ENCODE assay signal across 28 mouse cellular contexts in the genomic region with DNA sequence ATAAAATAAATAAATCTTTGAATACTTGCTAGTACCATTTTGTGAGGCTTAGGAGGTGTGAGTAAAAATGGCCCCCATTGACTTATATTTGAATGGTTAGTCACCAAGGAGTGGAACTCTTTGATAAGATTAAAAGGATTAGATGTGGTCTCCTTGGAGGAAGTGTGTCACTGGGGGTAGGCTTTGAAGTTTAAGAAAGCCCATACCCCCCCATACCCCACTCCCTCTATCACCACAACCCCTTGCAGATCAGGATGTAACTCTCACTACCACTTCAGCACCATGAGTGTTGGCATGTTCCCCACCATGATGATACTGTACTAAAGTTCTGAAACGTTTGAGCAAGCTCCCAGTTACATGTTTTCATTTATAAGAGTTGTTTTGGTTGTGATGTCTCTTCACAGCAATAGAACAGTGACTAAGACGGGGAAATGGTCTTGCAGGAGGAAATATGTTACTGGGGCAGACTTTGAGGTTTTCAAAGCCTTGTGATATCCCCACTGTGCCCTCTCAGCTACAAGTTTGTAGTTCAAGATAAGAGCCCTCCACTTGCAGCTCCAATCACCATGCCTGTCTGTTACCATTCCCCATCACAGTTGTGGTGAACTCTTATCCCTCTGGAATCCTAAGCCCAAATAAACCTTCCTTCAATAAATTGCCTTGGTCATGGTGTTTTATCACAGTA. TPM values are rescaled to one million over a fixed set of nuclear protein-coding genes. Genes with fewer than 3 reads are reported as not detected.
A peak's percentile ranks its signal among the peaks of the same experiment; 100 is the strongest.
DNase-seq lines count a peak whose midpoint lies in the region; ATAC-seq and TF ChIP-seq lines count a peak whose summit lies in the region.
"Had no signal": no experiment of that assay in that cellular context is flagged by ENCODE, and none has a peak within 500 bp of the region (broad histone marks: within the 10 kb centered on the region; RNA-seq: fewer than 3 reads in every experiment).

No protein-coding gene starts in this region.

- no peak for TF ChIP-seq CTCF in lung, postnatal 0 days (IDR thresholded peaks at IDR 0.05)

- no peaks in the 10 kb centered on the region for H3K27me3 ChIP-seq in lung, postnatal 0 days (replicated peaks; ENCODE audit: insufficient read depth, low read length)
- H3K27me3 ChIP-seq: heart, embryonic 15.5 days; hindbrain, embryonic 13.5 days; Patski had no signal

- H3K4me3 ChIP-seq in lung, postnatal 0 days (ENCODE audit: low read depth, low read length): no peak overlapping the region
- H3K4me3 ChIP-seq: embryonic facial prominence, embryonic 10.5 days; forebrain, embryonic 10.5 days; heart, adult 2 months; heart, embryonic 15.5 days; hindbrain, embryonic 13.5 days had no signal

- ATAC-seq in megakaryocyte, adult 5-6 weeks (ENCODE audit: poor library complexity, severe bottlenecking): 0 out of 2 replicates have a peak, but pooled peaks have one; percentile 30
- ATAC-seq in lung, postnatal 0 days: no peak
- ATAC-seq: forebrain, embryonic 16.5 days; hindbrain, postnatal 0 days; Patski had no signal

- no peak overlapping the region for H3K9ac ChIP-seq in lung, postnatal 0 days (replicated peaks; ENCODE audit: low read depth)
- H3K9ac ChIP-seq: heart, embryonic 15.5 days; hindbrain, embryonic 13.5 days had no signal

- H3K4me2 ChIP-seq in lung, postnatal 0 days (replicated peaks; ENCODE audit: low read depth, low read length): no peak overlapping the region
- H3K4me2 ChIP-seq: heart, embryonic 11.5 days; heart, embryonic 15.5 days; hindbrain, embryonic 13.5 days had no signal

- no peak for TF ChIP-seq EP300 in lung, postnatal 0 days (IDR thresholded peaks at IDR 0.05)

- H3K36me3 ChIP-seq in lung, postnatal 0 days (ENCODE audit: insufficient read depth, low read length): no peaks in the 10 kb centered on the region
- H3K36me3 ChIP-seq: embryonic facial prominence, embryonic 10.5 days; forebrain, embryonic 10.5 days; heart, embryonic 15.5 days; hindbrain, embryonic 13.5 days had no signal

- H3K4me1 ChIP-seq in lung, postnatal 0 days (ENCODE audit: insufficient read depth, low read depth, low read length): no peaks in the 10 kb centered on the region
- H3K4me1 ChIP-seq: embryonic facial prominence, embryonic 10.5 days; forebrain, embryonic 10.5 days; heart, embryonic 15.5 days; hindbrain, embryonic 13.5 days had no signal

- no peak overlapping the region for H3K27ac ChIP-seq in lung, postnatal 0 days (ENCODE audit: low read length)
- H3K27ac ChIP-seq: embryonic facial prominence, embryonic 10.5 days; forebrain, embryonic 10.5 days; heart, adult 2 months; heart, embryonic 15.5 days; hindbrain, embryonic 13.5 days; hindbrain, postnatal 0 days had no signal

- DNase-seq in 416B (ENCODE audit: low read depth) (peak; percentile 98), MEL-GATA-1-ER (ENCODE audit: extremely low read depth, low read depth) (peak; percentile 59)
- peak; percentile 23 for DNase-seq in CD4-positive helper T cell, adult 2 months (ENCODE audit: low read depth, low spot score)
- DNase-seq in gastrocnemius, adult 18-20 months (ENCODE audit: low spot score): no peak
- no peak for DNase-seq in B cell, adult 2 months
- no peak for DNase-seq in urinary bladder, postnatal 10 days (ENCODE audit: low spot score)
- no peak for DNase-seq in lung, postnatal 0 days (ENCODE audit: low spot score)
- DNase-seq: adrenal gland, adult 2 months; adrenal gland, postnatal 36 days; cerebellum, adult 9-11 months; cerebellum, postnatal 36 days; gastrocnemius, postnatal 14 days; heart, adult 2 months; heart, postnatal 14 days had no signal

- 32% methylated on average over 2 of the region's 2 CpGs for WGBS in lung, postnatal 0 days

- no peaks in the 10 kb centered on the region for H3K9me3 ChIP-seq in lung, postnatal 0 days (ENCODE audit: low read length)
- H3K9me3 ChIP-seq: embryonic facial prominence, embryonic 10.5 days; forebrain, embryonic 10.5 days; heart, embryonic 15.5 days; hindbrain, embryonic 13.5 days had no signal

RNA-seq across cellular contexts. Expression of gene Nrip3, which starts 13.0 kb away (rescaled TPM):
- total RNA-seq in megakaryocyte, adult 5-6 weeks (2015): 0.04 TPM in 1 of 2 replicates, not detected in the other
- total RNA-seq in megakaryocyte, adult 5-6 weeks (2017): not detected in 2 replicates
- total RNA-seq in gastrocnemius, adult 18-20 months (2021): under 1 TPM; 0.09 to 0.31 TPM
- polyA plus RNA-seq in lung, postnatal 0 days (2015; fragmentation: Nextera tagmentation; extraction: Ambion mirVana): 0.57 and 0.58 TPM in 2 replicates
- total RNA-seq: hematopoietic stem cell, adult 5-6 weeks had no signal
- polyA plus RNA-seq: C2C12 had no signal

RNA-seq across cellular contexts. Expression of gene Tmem9b, which starts 16.2 kb away (rescaled TPM):
- 84.3 and 92.5 TPM in 2 replicates for total RNA-seq in megakaryocyte, adult 5-6 weeks (2015)
- total RNA-seq in megakaryocyte, adult 5-6 weeks (2017): 43.8 and 48.8 TPM in 2 replicates
- total RNA-seq in gastrocnemius, adult 18-20 months (2021): 10 to 100 TPM; 28.8 to 29.0 TPM
- 109 and 117 TPM in 2 replicates for polyA plus RNA-seq in lung, postnatal 0 days (2015; fragmentation: Nextera tagmentation; extraction: Ambion mirVana)

RNA-seq across cellular contexts. Expression of gene Ascl3, which starts 37.3 kb away (rescaled TPM):
- total RNA-seq in megakaryocyte, adult 5-6 weeks (2015): not detected in 2 replicates
- total RNA-seq in megakaryocyte, adult 5-6 weeks (2017): 0.95 TPM in 1 of 2 replicates, not detected in the other
- total RNA-seq in gastrocnemius, adult 18-20 months (2021): not detected
- 0.64 and 0.89 TPM in 2 replicates for polyA plus RNA-seq in lung, postnatal 0 days (2015; fragmentation: Nextera tagmentation; extraction: Ambion mirVana)
- total RNA-seq: adrenal gland, adult 2 months; adrenal gland, postnatal 36 days; ES-E14; gastrocnemius, postnatal 14 days; heart, adult 2 months; heart, postnatal 14 days; hematopoietic stem cell, adult 5-6 weeks; hindbrain, postnatal 0 days had no signal
- polyA plus RNA-seq: embryonic facial prominence, embryonic 10.5 days; embryonic facial prominence, embryonic 14.5 days; forebrain, embryonic 10.5 days; forebrain, embryonic 16.5 days; heart, adult 2 months; heart, embryonic 11.5 days; heart, embryonic 15.5 days; intestine, embryonic 14.5 days had no signal

RNA-seq across cellular contexts. Expression of gene BC051019, which starts 45.2 kb away (rescaled TPM):
- total RNA-seq in megakaryocyte, adult 5-6 weeks (2015): not detected in 2 replicates
- not detected in 2 replicates for total RNA-seq in megakaryocyte, adult 5-6 weeks (2017)
- total RNA-seq in gastrocnemius, adult 18-20 months (2021): not detected
- polyA plus RNA-seq in lung, postnatal 0 days (2015; fragmentation: Nextera tagmentation; extraction: Ambion mirVana): 22.7 and 24.3 TPM in 2 replicates
- total RNA-seq: adrenal gland, adult 2 months; adrenal gland, postnatal 36 days; gastrocnemius, postnatal 14 days; heart, adult 2 months; hematopoietic stem cell, adult 5-6 weeks had no signal
- polyA plus RNA-seq: adrenal gland, adult 2 months; heart, embryonic 11.5 days; intestine, embryonic 14.5 days had no signal

Comparison
In these comparisons a context has a peak if more than half of its experiments do, and no peak if none do; other contexts are left out.
1. DNase-seq: peak in 416B (single experiment), CD4-positive helper T cell, adult 2 months (single experiment) and MEL-GATA-1-ER (single experiment); none in gastrocnemius, adult 18-20 months (single experiment), B cell, adult 2 months (0 of 2), urinary bladder, postnatal 10 days (single experiment) and lung, postnatal 0 days (single experiment).